Mouse (Mus musculus) bone marrow, adult 2 months (tissue): ENCODE data around the gene Pbrm1. TPM values are rescaled to one million over a fixed set of nuclear protein-coding genes. Genes with fewer than 3 reads are reported as not detected.

ENCODE experiments used
- H3K27ac ChIP-seq: fragments of 200-500 bp; 2 replicates; pipeline ENCODE4 v1.5.1; 2012; ENCODE audit warnings: low read depth, mild to moderate bottlenecking, control low read depth, inconsistent platforms, low read length; ENCODE audit not compliant: control insufficient read depth, poor library complexity, insufficient read depth
- H3K4me1 ChIP-seq: fragments of 200-500 bp; 2 replicates; pipeline ENCODE4 v1.6.1; 2011; ENCODE audit warnings: low read length; ENCODE audit not compliant: control insufficient read depth, insufficient read depth
- H3K4me3 ChIP-seq: fragments of 200-500 bp; replicated peaks from 2 replicates; pipeline ENCODE3; 2011; ENCODE audit warnings: mild to moderate bottlenecking, low read depth, low read length, control low read depth; ENCODE audit not compliant: control insufficient read depth
- CTCF ChIP-seq: fragments of 200-500 bp; IDR thresholded peaks from 2 replicates; pipeline ENCODE4 v1.5.1; 2011; ENCODE audit warnings: low read length, control low read depth; ENCODE audit not compliant: control insufficient read depth, insufficient read depth
- POLR2A ChIP-seq: fragments of 200-500 bp; IDR thresholded peaks from 2 replicates; pipeline ENCODE4 v1.6.1; 2011; ENCODE audit warnings: low read depth, mild to moderate bottlenecking, control low read depth, low read length, borderline replicate concordance; ENCODE audit not compliant: control insufficient read depth
- WGBS: fragments of 180-500 bp; shearing (Covaris S2); methylation state at CpG from one replicate; pipeline ENCODE4 v1.1.7; 2018; 5-methylcytosine and 5-hydroxymethylcytosine counted together
- polyA plus RNA-seq: library from polyadenylated mRNA; stranded (reverse); fragments of >200 nt; gene quantifications from 2 replicates; pipeline ENCODE4 v1.2.4, GENCODE M21; 2011; ENCODE audit warnings: low replicate concordance; ENCODE audit not compliant: missing spikeins, insufficient read depth, insufficient read length

Gene Pbrm1
- polyA plus RNA-seq, 1 experiment: 46.8 TPM

DNA sequence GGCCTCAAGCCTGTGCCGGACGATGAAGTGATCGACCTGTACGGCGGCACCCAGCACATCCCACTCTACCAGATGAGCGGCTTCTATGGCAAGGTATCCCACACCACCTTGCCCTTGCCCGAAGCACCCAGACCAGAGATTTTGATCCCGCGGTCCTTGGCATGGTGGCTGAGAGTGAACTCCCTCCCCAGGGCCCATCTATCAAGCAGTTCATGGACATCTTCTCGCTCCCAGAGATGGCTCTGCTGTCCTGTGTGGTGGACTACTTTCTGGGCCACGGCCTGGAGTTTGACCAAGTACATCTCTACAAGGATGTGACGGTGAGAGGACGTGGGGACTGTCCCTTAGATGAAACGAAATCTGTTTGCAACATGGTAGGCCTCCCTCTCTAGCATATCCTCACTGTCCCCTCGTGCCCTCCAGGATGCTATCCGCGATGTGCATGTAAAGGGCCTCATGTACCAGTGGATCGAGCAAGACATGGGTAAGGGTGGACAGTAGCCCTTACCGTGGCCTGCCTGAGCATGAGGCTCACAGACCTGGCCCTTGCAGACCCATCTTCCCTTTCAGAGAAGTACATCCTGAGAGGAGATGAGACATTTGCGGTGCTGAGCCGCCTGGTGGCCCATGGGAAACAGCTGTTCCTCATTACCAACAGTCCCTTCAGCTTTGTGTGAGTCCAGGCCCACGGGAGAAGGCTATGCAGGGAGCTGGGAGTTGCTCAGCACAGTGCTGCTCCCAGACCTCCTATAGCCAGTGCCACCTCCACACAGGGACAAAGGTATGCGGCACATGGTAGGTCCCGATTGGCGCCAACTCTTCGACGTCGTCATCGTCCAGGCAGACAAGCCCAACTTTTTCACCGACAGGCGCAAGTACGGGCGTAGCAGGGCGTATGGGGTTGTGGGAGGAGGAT lies 116.8 kb downstream of the Pbrm1 start:
- 92% methylated on average over 34 of the region's 34 CpGs for WGBS
- Histone ChIP-seq H3K4me1 (peaks cover 1% of the 10 kb centered on the region; the same call in 1 of the 2 replicates), H3K27ac (no peak overlapping the region), H3K4me3 (no peak overlapping the region)
- TF ChIP-seq POLR2A: no peak
- TF ChIP-seq CTCF: no peak

DNA sequence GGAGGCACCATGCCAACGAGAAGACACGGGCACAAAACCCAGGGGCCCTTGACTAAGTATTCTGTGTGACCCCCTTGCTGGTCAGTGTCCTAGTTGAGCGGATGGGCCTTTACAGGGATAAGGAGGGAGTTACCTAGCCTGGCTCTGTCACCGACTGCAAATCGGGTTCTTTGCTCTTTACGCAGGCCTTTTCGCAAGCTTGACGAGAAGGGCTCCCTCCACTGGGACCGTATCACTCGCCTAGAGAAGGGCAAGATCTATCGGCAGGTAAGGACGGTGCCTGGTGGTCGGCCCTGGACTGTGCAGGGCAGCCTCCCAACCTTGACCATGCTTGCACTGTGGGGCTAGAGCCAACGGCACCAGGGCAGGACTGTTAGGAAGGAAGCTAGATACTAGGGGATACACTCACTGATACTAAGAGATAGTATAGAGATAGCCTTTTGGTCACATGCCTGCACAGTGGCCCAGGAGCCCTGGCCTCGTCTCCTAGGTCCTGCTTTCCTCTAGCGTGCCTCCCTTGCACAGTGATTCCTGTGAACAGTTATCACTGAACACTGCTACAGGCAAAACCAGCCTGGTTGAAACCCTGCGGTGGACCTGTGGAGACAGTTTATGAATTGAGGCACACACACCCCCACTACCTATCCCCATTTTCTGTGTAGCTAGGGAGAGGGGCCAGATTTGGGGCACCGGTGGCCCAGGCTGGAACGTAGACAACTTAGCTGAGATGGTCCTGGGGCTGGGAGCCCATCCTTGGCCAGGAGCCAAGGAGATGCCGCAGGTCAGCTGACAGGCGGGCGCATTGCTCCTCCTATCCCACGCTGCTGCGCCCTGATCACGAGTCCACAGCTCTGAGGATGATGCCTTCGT lies 117.7 kb downstream of the Pbrm1 start:
- no peak for TF ChIP-seq CTCF
- no peak for TF ChIP-seq POLR2A
- 90% methylated on average over 26 of the region's 26 CpGs for WGBS
- no peak overlapping the region for H3K4me3 ChIP-seq

DNA sequence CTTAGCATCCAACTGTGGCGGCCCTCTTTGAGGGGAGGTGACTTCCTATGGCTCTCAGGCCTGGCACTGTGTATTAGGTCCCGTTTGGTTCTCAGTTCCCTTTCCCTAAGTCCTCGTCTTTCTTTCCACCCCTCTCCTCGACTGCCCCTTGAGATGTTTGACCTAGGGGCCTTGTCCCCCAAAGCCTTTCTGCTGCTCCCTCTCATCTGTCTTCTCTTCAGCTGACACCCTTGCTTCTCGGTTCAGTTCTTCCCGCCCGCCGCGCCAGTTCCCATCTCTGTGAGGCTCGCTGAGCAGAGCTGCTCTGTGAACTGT lies 118.3 kb downstream of the Pbrm1 start:
- Histone ChIP-seq H3K4me3 (no peak overlapping the region), H3K27ac (no peak overlapping the region), H3K4me1 (no peaks in the 10 kb centered on the region)
- TF ChIP-seq CTCF (no peak), POLR2A (no peak)
- WGBS: 86% methylated on average over 10 of the region's 10 CpGs

More for the DNA sequence above, 117.7 kb downstream of the Pbrm1 start:
- Histone ChIP-seq H3K4me1 (no peaks in the 10 kb centered on the region), H3K27ac (no peak overlapping the region)

DNA sequence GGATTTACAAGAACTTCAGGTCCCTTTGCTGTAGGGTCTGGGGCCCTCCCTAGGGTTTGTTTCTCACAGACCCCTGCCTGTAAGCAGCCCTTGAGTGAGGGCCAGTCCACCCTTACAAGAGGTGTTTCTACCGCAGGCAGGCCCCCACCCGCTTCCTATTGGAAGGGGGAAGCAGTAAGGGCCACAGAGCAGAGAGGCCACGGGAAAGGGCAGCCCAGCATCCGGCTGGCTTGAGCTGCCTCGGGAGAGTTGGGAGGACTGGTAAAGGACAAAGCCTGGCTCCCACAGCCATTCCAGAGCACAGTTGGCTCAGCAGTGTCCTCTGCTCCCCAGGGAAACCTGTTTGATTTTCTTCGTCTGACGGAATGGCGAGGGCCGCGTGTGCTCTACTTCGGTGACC lies 118.9 kb downstream of the Pbrm1 start:
- Histone ChIP-seq H3K4me3 (no peak overlapping the region), H3K4me1 (no peaks in the 10 kb centered on the region), H3K27ac (no peak overlapping the region; the same call in 1 of the 2 replicates)
- WGBS: 84% methylated on average over 11 of the region's 11 CpGs
- TF ChIP-seq POLR2A (no peak), CTCF (no peak)

DNA sequence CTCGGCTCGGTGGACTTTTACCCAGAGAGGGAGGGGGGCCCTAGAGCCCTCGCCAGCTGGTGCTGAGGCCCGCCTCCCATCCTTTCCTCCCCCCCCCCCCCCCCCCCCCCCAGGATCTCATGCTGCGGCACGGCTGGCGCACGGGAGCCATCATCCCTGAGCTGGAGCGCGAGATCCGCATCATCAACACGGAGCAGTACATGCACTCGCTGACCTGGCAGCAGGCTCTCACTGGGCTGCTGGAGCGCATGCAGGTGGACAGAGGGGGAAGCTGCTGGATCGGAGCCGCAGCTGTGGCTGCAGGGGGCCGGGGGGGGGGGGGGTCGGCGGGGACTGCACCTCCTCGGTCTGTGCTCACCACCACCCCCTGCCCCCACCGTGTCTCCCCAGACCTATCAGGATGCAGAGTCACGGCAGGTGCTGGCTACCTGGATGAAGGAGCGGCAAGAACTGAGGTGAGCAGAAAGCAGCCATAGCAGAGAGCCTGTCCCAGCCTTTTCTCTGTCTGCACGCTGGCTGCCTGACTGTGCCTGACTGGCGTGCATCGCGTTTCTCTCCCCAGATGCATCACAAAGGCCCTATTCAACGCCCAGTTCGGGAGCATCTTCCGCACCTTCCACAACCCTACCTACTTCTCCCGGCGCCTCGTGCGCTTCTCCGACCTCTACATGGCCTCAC lies 119.4 kb downstream of the Pbrm1 start:
- H3K27ac ChIP-seq: no peak overlapping the region; the same call in 1 of the 2 replicates
- no peaks in the 10 kb centered on the region for H3K4me1 ChIP-seq
- WGBS: 89% methylated on average over 33 of the region's 35 CpGs
- TF ChIP-seq POLR2A: no peak
- no peak for TF ChIP-seq CTCF
- H3K4me3 ChIP-seq: no peak overlapping the region

DNA sequence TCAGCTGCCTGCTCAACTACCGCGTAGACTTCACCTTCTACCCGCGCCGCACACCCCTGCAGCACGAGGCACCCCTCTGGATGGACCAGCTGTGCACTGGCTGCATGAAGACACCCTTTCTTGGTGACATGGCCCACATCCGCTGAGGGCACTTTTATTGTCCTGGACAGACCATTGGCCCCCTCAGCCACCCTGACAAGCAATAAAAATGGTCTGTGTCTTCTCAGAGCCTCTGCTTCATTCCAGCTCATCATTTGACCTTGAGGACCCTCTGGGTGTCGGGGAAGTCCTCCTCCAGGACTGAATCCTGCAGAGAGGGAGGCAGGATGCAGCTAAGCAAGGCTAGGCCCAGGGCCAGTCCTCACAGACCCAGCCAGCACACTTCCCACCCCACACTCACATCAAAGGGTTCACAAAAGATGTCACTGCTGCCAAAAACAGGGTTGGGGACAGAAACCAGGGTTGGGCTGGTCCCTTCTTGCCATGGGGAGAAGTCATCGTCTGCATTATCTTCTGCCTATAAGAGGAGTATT lies 120.0 kb downstream of the Pbrm1 start:
- WGBS: 92% methylated on average over 9 of the region's 9 CpGs
- Histone ChIP-seq H3K4me3 (no peak overlapping the region), H3K4me1 (no peaks in the 10 kb centered on the region), H3K27ac (no peak overlapping the region)
- TF ChIP-seq POLR2A: no peak
- TF ChIP-seq CTCF: no peak

DNA sequence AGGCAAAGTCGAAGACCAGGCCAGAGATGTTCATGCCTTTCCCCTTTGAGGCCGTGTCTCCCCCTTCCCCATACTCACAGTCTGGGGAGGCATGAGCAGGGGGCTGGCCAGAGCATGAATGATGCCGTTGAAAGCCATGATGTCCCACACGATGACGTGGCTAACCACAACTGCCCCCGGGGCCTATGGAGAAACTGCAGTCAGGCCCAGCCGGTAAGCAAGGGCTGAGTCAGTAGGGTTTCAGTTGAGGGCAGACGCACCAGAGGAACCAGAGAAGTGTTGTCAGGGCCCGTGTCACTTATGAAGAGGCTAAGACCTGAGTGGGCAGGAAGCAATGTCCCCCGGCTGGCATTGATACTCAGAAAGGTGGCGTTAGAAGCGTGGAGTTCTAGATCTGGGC lies 120.7 kb downstream of the Pbrm1 start:
- TF ChIP-seq CTCF (no peak), POLR2A (no peak)
- no peak overlapping the region for H3K4me3 ChIP-seq
- no peaks in the 10 kb centered on the region for H3K4me1 ChIP-seq
- WGBS: 29% methylated on average over 12 of the region's 12 CpGs
- H3K27ac ChIP-seq: no peak overlapping the region

DNA sequence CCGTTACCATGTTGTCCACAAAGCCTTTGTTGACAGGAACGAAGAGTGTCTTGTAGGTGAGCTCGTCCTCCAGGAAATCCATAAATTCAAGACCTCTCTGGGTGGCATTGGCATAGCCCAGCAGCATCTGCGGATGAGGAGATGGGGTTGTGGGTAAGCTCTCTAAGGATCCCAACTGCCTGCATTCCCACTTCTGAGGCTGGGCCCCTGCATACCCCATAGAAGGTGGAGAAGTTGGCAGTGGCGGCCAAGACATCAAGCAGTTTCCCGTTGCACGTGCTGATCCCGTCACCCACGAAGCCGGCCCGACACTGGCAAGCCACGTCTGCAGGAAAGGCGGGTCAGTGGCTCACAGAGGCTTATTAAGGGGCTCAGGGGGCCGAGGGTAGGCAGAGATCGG lies 121.2 kb downstream of the Pbrm1 start:
- H3K4me3 ChIP-seq: no peak overlapping the region
- no peaks in the 10 kb centered on the region for H3K4me1 ChIP-seq
- 88% methylated on average over 15 of the region's 15 CpGs for WGBS
- H3K27ac ChIP-seq: no peak overlapping the region
- no peak for TF ChIP-seq CTCF
- TF ChIP-seq POLR2A: no peak
